Mouse (Mus musculus): ENCODE measurements around the gene Snca.
A peak's percentile ranks its signal among the peaks of the same experiment; 100 is the strongest.
"Not testable (repeated sequence)": the region's sequence is repeated elsewhere in the genome, so short reads cannot be mapped to it uniquely, and the experiment has no call there.

The Snca gene

DNA sequence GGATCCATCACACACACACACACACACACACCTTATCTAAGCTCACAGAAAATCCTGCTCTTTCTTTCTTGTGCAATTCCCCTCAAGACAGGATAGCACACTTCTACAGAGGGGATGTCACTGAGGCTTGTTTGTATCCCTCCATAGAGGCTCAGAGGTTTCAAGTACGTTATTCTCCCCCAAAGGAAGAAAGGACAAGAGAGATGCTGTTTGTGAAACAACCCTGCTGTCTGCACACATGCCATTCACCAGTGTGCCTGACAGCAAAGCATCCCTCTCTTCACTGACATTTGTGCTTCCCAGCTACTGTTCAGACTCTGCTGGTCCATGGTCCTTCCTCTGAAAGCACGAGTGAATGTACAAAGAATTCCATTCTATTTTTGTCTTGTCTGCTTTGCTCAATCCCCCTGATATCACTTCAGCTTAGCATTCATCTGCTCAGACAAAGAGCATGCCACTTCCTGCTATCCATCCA lies 119.6 kb downstream of the Snca start:
- DNase-seq: no peak

DNA sequence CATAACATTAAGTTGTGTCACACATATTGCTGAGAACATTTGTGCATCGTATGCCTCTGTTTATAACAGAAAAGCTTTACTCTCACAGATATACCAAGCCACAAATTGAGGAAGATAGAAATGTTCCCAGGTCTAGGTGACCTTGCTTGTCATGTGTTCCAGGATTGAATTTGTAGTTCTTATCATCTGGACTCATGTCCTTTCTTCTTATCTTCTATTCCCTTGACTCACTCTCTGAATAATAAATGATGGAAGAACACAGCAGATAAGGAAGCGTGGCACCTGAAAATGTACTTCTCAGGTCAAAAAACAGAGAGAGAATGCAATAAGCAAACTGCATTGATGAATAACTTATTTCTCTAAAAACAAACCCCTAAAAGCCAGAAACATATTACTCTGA lies 131.6 kb downstream of the Snca start:
- no peak for DNase-seq

DNA sequence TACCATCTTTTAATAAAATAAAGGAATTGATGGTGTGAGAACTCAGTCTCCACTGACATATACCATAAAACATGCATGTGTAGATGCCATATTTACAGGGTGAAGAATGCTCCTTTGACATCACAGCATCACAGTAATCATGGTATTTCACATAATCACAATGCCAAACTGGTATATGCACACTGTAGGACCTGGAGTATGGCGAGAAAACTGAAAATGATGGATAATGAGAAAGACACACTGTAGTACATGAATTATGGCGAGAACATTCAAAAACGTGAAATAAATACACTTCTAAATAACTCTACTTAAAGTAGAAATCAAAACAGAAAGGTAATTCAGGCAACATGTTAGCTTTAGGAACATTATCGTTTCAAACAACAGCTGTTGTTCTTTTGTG lies 142.6 kb downstream of the Snca start:
- DNase-seq: not testable (repeated sequence)

DNA sequence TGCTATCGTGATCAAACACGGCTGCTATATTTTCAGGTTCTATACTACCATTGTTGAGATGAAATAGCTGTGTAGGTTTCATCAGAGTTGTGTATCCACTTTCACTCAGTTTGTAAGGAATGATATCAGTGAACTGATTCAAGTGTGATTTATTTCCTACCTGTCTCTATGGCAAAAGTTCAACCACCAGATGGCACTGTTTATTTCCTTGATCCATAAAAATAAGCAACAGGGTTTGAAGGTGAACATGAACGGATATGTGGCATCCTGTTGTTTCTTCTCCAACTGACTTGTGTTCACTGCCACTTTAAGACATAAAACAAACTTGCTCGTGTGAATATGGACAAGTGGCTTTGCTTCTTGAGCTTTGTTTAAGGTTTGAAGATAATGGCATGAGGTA lies 147.4 kb downstream of the Snca start:
- peak; percentile 55 for DNase-seq
